Mouse (Mus musculus) induced T-regulatory cell, adult 2 months (primary cell): ENCODE data around the gene Card10.
"Not testable (repeated sequence)": the region's sequence is repeated elsewhere in the genome, so short reads cannot be mapped to it uniquely, and the experiment has no call there.

Experiments used
- DNase-seq: peaks from one replicate; pipeline ENCODE4 v3.0.0-alpha.2; 2012; ENCODE audit warnings: low read depth

Gene Card10

DNA sequence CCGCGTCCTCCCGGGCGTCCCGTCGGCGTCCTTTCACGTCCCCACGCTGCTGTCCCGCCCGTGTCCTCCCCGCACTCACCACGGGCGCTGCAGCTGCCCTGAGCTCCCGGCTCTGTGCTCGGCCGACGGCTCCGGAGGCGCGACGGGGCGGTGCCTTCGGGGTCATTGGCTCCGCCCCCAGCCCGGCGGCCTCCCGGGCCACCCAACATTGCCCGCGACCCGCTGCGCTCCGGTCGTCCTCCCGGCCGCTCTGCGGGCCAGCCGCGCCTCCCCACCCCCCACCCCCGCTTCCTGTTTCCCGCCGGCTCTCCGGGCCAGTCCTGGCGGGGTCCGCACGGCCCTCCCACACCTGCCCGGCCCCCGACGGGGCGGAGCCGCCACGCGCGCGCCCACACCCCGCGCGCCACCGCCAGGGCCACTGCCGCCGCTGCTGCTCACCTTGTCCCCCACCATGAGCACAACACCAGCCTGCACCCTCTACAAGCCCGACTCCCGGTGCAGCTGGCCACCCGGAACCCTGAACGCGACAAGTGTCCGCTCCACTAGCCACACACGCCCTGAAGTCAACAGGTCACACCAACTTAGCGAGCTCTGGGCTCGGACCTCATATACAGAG lies at the start of gene Card10:
Gene Card10 (minus strand): TSS at position 267 of the 616 bp plus-strand sequence.
- DNase-seq, result peak; percentile 70

DNA sequence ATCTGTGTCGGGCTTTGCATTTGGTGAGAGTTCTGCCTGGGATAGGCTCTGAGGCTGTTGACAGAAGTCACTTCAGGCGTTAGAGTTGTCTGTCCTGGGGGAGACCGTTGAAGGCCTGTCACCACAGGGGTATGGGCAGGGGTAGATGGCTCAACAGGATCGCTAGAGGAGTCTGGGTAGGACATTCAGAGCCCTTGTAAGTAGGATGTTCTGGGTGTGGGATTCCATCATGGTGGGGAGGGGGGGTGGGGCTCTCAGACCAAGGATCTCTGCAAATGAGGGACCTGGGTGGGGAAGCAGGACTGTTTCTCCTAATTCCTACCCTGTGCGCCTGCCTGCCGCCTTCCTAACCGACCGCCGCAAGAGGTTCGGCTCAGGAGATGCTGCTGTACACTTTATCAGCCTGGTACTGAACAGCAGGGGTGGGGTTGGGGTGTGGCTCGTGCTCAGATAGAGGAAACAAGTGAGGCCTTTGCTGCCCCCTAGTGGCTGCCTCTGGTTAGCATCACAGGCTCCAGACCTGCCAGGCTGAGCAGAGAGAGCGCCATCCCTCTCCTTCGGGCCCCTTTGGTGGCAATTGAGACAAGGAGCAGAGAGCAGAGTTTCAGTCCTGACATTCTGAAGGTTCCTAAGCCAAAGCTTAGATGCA lies 48.8 kb upstream of the Card10 start:
- peak; percentile 94 for DNase-seq

DNA sequence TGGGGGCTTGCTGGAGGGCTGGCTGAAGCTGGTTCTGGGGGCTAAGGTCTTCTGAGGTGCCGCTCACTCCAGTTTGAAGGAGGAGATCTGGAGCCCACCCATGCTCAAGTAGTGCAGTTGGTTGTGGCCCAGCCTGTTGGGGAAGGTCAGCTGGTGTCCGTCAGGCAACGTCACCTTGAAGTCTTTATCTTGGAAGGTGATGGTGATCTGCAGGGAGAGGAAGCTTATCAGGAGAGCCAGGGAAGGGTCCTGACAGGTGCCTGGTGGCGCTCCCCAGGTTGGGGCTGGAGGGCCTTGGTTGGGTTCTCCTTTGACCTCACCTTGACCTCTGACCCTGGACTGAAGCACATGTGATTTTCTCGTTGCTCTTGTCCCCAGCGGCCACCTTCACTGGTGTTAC lies 48.1 kb upstream of the Card10 start:
- DNase-seq, result no peak

- DNase-seq, result no peak
Measured at GRCm38 (mm10) chr15:78850059-78850824, 47.4 kb upstream of the Card10 start.

- no peak for DNase-seq
Measured at GRCm38 (mm10) chr15:78849485-78849884, 46.6 kb upstream of the Card10 start.

- DNase-seq, result peak; percentile 92
Measured at GRCm38 (mm10) chr15:78848467-78848866, 45.6 kb upstream of the Card10 start.

- DNase-seq, result not testable (repeated sequence)
Measured at GRCm38 (mm10) chr15:78846805-78847204, 44.0 kb upstream of the Card10 start.

GRCm38 (mm10) chr15:78846352-78846751 lies 43.5 kb upstream of the Card10 start:
- peak; percentile 56 for DNase-seq

DNA sequence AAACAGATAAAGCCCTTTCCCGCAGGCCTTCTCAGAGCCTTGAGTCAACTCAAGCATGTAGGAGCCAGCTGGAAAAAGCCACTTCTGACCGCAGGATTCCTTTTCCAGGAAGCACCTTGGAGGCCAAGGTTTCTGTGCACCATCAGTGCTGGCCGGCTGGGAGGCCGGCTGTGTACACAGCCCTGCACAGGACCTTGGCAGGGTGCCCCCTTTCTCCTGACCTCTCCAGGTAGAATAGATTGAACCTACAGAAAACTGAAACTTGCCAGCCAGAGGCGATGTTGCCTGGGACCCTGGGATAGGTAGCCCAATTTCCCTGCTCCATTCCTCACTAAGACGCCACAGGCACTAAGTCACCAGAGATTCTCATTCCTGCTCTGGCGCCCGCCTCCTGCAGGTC lies 43.0 kb upstream of the Card10 start:
- no peak for DNase-seq

- DNase-seq, result no peak
Measured at GRCm38 (mm10) chr15:78845321-78845720, 42.5 kb upstream of the Card10 start.

- DNase-seq, result no peak
Measured at GRCm38 (mm10) chr15:78844791-78845190, 41.9 kb upstream of the Card10 start.

GRCm38 (mm10) chr15:78843581-78844469 lies 41.0 kb upstream of the Card10 start:
- peak; percentile 46 for DNase-seq

DNA sequence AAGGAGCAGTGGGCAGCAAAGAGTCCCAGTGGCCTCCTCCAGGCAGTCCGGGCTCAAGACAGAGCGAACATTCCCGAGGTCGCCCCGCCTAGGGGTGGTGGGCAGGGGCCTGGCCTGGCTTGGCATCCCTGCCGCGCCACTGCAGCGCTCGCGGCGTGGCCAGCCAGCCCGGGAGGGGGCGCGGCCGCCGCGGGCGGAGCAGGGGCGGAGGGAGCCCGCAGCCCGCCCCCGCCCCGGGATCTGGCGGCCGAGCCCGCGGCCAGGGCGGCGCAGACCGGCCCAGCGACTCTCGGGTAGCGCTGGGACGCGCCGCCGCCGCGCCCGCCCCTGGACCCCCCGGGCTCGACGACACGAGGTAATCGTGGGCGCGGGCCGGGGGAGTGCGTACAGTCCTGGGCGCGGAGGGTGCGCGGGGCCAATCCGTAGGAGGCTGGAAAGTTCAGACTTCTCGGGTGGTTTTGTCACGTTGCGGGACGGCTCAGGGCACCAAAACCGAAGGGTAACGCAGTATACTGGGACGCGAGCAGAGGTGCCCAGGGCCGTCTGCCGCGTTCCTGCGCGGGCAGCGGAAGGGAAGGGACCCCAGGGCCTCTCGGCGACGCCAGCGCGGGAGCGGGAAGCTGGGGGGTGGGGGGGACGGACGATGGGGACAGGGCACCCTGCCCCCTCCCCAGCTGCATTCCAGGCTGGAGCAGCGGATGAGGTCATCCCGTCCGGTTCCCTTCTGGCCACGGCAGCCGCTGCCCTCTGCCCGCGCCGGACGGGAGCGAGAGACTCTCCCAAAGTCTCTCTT lies 39.7 kb upstream of the Card10 start, which contains the start of gene Cdc42ep1:
Gene Cdc42ep1 (plus strand): TSS at position 254 of the 793 bp plus-strand sequence.
- peak; percentile 47 for DNase-seq

GRCm38 (mm10) chr15:78841161-78841790 lies 38.4 kb upstream of the Card10 start:
- no peak for DNase-seq

DNA sequence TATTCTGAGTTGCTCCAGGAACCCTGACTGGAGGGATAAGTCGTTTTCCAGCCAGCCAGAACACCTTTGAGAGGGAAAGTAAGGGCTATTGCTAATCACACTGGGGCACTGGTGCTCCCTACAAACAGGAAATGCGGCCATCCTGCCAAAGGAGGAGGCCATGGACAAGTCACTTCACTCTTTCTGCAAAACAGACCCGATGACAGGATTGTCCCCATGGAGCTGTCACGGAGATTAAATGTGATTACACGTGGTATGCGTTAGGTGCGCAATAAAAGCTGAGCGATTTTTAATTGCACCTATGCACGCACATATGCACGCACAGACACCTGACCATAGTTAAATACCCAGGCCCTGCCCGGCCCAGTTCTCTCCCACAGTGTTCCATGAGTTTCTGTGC lies 37.9 kb upstream of the Card10 start:
- no peak for DNase-seq

GRCm38 (mm10) chr15:78840241-78840640 lies 37.4 kb upstream of the Card10 start:
- no peak for DNase-seq

DNA sequence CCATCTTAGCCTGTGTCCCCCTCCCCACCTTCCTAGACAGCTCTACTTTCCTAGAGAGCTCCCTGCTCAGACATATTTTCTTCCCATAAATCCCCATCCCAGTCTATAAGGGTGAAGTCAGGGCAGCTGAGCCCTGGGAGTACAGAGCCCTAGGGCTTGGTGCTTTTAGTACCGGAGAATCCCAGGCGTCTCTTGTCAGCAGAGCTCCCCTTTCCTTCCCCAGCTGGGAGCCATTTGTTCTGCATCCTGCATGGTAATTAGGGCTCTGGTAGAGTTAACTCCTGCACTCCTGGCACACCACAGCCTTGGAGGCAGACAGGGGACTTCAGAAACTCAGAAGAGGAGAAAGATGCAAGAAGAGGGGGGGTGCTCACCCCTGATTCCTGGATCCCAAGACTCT lies 36.9 kb upstream of the Card10 start:
- no peak for DNase-seq

DNA sequence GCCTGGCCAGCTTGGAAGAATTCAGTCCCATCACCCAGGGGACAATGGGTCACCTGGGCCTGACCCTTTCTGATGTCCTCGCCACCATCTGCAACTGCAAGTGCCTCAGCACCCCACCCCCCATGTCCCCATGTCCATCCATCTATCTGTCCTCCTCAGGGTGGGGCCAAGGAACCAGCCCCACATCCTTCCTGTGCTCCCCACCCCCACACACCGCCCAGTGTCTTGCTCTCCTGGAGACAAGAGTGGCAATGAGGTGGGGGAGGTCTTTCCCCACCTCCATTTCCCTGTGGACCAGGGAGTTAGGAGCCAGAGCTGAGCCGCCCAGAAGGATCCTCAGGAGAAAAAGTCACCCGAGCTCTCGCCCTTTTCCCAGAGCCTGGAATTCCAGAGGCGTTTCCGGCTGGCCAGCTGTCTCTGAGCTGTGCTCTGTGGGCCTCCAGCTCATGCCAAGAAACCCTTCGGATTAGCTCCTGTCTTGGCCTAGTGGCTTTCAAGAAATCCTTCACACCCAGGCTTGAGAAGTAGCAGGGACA lies 33.3 kb upstream of the Card10 start:
- no peak for DNase-seq

GRCm38 (mm10) chr15:78835200-78836085 lies 32.6 kb upstream of the Card10 start:
- DNase-seq, result peak; percentile 79
